Mouse (Mus musculus): Measurements from ENCODE around the gene Plac8. TPM values are rescaled to one million over a fixed set of nuclear protein-coding genes. Genes with fewer than 3 reads are reported as not detected.

Gene Plac8
- total RNA-seq, 2 experiments from 2014 or later: 231 to 590 TPM

DNA sequence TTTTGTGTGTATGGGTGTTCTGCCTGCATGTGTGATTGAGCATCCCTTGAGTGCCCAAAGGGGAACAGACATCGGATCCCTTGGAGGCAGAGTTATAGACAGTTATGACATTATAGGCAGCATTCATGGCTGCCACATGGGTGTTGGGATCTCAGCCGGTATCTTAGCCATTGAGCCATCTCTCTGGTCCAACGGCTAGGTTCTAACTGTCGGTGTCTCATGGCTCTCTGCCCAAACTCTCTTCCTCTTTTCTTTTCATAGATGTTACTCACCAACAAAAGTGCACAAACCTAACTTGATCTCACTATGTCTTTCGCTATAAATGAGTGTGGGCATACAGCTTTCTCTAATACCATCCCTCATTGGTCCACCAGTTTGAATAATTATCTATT is 10.4 kb upstream of the Plac8 start:
- no peak for ATAC-seq (replicated peaks; ENCODE audit: low FRiP score, poor library complexity, severe bottlenecking)

DNA sequence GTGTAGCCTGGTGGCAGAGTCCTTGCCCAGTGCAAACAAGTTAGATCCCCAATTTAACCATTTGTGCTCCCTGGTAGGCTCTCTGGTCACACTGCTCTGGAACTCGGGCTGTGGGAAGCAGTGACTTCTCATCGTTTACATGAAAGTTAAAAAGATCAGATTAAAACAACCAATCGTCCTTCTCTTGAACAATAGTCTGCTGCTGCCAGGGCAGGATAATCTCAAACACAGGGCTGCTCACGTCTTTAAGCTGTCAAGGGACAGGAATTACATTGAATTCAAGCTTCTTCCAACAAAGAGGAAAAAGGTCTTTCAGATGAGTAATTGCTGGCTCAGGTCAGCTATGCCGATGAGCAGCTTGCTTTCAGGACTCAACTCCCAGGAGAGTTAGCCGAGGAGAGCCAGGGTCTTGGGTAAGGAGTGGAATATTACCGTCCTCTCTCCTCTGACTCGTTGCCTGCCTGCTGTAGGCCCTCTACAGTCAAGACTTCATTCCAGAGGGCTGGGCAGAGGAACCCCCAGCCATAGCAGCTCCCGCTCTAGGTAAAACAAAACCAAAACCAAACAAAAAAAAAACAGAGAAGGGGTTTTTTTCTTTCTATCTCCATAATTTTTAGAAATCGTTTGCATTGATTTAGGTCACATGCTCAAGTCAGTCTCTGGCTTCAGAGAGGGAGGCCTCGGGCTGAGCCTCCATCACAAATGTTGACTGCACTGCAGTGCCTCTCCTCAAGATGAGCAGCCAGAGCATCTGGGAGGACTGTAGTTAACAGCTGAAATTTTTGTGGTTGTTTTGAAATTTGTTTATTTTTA is 9.8 kb upstream of the Plac8 start:
- no peak for ATAC-seq (replicated peaks; ENCODE audit: low FRiP score, poor library complexity, severe bottlenecking)

DNA sequence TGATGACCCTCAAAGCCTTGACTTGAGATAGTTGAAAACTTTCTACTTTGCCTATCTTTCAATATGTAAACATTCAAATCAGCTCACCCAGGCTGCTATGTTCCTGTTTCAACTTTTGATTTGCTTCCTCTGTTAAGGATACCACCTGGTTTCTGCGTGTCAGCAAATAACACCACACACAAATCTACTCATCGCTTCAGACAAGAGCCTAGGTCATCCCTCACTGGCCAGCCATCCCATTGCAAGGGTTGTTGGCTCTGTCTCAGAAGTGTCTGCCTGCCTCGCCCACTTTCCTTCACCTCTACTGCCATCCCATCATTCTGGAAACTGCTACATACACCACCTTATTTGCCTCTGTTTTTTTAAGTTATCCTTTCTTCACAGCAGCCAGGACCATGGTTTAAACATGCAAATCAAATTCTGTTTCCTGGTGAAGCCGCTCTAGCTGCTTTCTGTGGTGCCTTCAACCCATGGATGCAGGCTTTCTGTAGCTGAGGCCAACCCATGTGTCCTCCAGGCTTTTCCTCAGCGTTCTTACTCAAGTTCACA is 6.9 kb upstream of the Plac8 start:
- ATAC-seq (replicated peaks; ENCODE audit: low FRiP score, poor library complexity, severe bottlenecking): no peak

DNA sequence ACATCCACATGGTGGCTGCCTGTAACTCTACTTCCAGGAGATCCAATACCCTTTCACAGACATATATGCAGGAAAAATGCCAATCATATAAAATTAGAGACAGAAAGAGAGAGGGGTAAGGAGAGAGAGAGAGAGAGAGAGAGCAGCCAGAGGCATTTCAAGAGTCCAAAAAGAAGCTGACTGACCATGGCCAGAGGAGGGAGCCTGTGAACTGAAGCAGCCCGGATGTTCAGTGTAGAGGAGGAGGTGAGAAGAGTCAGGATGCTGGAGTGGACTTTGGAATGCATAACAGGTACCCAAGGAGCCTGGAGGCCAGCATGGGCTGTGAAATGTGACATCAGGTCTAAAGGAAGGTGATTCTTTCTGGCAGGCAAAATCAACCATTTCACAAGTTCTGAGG is 2.7 kb upstream of the Plac8 start:
- ATAC-seq (replicated peaks; ENCODE audit: low FRiP score, poor library complexity, severe bottlenecking): no peak

DNA sequence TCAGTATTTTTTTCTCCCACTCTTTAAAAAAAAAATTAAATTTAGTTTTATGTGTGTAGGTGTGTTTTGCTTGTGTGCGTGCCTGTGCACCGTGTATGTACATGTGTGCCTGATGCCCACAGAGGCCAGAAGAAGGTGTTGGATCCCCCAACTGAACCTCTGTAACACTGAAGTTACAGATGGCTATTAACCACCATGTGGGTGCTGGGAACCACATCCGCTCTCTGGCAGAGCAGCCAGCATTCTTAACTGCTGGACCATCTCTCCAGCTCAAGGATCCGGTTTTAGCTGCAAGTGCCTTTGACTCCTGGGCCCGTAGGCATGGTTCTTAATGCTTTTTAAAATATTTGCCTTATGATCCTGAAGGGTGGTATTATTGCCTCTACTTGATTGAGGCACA is 1.2 kb upstream of the Plac8 start:
- ATAC-seq (replicated peaks; ENCODE audit: low FRiP score, poor library complexity, severe bottlenecking): no peak

DNA sequence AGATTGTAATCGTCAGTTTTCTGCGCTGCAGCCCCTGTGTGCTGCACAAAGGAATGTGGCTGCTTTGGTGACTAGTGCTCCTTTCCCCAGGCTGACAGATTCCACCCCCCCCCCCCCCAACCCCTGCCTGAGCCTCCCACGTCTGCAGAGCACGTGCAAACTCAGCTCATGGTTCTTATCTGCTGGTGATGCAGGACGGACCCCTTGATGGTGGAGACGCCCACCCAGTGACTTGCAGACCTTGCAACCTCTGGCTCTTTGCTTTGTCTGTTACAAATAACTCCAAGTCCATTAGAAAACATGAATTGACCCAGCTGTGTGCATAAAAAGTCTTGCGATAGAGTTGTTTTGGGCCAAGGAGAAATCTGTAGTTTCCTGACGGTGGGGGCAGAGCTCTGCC is 1.3 kb downstream of the Plac8 start:
- ATAC-seq (replicated peaks; ENCODE audit: low FRiP score, poor library complexity, severe bottlenecking): no peak

DNA sequence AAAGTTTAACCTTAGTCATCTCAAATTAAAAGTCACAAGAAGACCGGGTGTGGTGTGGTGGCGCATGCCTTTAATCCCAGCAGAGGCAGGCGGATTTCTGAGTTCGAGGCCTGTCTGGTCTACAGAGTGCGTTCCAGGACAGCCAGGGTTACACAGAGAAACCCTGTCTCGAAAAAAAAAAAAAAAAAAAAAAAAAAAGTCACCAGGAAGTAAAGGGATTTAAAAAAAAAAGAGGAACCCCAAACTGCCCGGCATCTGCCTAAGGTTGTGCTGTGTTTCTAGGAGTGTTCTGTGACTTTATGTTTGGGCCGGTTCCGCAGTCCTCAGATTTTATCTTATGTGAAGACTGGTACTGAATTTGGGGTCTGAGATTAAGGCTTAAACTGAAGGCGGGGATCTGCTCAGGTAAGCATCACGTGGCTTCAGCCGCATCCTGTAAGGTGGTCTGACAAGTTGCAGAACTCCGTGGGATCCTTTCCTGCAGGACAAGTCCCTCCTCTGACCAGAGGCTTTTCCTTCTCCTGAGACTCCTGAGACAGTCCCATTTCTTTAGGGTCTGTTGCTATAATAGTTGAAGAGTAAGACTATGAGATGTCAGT is 1.9 kb downstream of the Plac8 start:
- ATAC-seq (replicated peaks; ENCODE audit: low FRiP score, poor library complexity, severe bottlenecking): no peak

DNA sequence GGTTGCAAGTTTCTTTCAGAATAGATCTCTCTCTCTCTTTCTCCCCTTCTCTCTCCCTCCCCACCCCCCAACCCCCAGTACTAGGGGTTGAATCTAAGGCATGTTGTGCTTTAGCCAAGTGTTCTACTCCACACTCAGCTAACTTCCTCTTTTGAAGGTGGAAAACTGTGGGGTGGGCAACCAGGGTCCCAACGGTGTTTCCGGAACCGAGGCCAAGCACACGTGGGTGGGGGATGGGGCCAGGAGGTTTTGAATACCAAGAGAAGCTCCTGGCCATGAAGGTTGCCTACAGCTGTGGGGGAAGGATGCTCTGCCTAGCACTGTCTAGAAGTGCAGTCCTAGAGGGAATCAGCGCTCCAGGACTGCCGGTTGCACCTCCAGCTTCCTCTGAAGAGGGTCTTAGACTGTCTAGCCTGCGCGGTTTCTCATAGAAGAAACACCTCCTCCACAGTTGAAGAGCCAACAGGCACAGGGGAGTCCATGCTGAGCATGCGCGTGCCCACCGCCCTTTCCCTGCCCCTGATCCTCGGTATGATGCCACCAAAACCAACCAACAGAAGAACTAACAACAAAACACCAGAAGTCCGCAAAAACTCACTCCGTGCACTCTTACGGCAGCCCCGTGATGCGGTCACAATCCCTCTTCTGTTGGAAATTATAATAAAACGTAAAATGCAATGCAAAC is 2.7 kb downstream of the Plac8 start:
- ATAC-seq (replicated peaks; ENCODE audit: low FRiP score, poor library complexity, severe bottlenecking): no peak

DNA sequence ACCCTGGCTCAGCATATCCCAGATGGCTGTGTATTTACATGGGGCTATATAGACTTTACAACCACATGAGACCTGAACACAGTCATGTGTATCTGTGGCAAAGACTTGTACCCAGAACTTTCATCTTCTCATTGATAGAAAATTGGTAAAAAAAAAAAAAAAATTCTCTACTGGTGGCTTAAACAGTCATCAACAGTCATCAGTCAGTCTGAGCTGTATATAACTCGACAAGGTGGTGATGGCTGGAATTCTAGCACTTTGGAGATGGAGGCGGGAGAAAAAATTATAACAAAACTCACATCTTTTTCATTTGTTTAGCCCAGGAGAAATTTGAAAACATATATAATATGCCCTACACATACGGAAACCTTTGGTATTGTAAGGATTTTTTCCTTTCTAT is 3.2 kb downstream of the Plac8 start:
- no peak for ATAC-seq (replicated peaks; ENCODE audit: low FRiP score, poor library complexity, severe bottlenecking)

DNA sequence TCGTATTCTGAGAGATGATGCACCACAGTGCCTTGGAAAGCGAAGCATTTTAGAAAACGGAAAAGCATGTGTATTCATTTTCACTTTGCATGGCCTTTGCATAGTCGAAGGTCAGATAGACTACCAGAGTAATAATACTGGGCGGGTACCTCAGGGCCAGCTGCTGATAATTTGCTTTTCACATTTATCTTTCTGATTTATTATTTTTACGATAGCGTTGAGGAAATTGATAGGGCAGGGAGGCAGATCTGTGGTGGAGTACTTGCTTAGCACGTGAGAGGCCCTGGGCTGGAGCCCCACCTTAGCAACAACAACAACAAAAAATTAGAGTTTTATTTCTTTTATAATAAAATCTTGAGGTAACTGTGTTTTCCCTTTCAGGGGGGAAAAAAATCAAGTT is 3.9 kb downstream of the Plac8 start:
- ATAC-seq (replicated peaks; ENCODE audit: low FRiP score, poor library complexity, severe bottlenecking): no peak

DNA sequence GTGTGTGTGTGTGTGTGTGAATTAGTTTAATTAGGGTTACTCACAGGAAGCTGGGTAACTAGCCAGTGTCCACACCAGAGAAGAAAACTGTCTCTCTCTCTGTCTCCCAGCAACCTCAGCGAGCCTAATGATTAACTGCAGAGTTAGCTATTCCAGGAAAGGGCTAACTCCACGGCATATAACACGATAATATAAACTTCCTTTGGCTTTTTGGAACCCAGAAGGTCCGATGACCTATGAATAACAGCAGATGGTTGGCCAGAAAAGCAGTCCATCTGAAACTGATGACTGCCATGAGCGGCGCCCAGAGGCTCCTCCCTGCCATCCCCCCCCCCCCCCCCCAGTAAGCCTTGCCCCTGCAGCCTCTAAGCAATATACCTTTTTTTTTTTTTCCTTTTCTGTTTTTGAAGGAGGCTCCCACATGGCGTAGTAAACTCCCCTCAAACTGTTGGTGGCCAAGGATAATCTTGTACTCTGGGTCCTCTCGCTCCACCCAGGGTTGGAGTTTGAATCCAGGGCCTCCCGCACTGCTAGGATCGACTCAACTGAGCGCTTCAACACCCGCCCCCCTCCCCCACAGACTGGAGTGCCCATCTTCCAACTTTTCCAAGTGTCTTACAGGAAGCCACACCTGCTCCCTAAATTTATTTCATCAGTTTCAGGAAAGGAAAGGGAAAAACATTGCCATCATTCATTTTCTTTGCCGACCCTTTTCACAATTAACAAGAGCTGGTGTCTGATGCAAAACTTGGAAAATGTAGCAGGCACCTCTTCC is 4.6 kb downstream of the Plac8 start:
- no peak for ATAC-seq (replicated peaks; ENCODE audit: low FRiP score, poor library complexity, severe bottlenecking)

DNA sequence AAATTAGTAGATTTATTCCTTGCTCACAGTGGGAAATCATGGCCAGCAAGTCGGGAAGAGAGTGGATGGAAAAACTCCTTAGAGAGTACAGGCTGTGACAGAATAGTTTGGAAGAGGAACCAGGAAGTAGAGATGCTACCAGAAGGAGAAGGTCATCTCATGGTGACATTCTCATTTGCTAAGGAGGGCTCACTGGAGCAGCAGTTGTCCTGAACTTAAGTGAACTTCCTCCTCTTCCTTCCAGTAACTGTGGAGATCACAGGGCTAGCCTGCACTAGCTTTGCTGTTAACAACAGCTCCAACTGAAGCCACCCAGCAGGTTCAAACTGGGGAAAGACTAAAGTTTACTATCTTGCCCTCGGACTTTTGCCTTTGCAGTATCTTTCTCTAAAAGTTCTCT is 5.2 kb downstream of the Plac8 start:
- ATAC-seq (replicated peaks; ENCODE audit: low FRiP score, poor library complexity, severe bottlenecking): no peak

DNA sequence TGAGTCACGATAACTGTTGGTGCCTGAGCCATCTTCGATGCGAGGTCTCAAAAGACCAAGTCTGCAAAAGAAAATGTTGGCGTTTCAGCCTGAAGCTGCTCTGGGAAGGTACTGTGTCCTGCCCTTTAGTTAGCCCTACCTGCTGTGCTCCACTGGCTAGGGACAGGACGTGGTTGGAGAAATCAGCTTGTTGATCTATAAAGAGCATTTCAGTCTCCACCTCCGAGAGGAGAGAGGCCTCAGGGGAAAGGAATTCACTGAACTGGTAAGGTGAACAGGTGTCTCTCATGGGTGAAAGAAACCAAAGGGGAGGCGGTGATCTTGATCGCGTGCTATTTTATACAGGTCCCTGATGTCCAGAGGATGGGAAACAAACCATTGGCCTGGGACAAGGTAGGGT is 9.3 kb downstream of the Plac8 start:
- no peak for ATAC-seq (replicated peaks; ENCODE audit: low FRiP score, poor library complexity, severe bottlenecking)

DNA sequence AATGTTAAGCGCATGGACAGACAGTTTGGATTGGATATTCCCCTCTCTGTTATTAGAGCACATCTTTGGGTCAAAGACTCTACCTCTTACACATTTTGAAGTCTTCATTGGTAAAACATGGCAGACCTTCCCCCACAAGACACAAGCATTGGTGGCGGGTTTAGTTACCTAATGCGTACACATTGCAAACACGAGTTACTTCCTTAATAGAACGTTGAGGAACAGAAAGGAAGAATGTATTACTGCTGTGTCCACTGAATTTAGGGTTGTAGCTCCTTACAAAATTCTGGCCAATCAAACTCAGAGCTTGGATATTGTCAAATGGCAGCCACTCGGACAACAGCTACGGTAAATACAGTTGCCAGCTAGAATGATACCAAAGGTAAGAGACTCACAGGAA is 12.7 kb downstream of the Plac8 start:
- no peak for ATAC-seq (replicated peaks; ENCODE audit: low FRiP score, poor library complexity, severe bottlenecking)

DNA sequence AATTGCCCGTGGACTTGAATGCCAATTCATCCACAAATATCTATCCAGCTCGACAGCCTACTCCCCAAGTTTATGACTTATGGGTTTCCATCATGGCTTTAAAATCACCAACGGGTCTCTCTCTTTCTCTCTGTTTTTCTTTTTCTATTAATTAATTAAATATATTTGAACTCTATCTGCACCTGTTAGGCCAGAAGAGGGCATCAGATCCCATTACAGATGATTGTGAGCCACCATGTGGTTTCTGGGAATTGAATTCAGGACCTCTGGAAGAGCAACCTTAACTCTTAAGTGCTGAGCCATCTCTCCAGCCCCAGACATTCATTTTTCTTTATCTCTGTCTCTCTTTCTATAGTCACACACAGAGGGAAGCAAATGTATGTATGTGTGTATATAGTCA is 13.3 kb downstream of the Plac8 start:
- no peak for ATAC-seq (replicated peaks; ENCODE audit: low FRiP score, poor library complexity, severe bottlenecking)

DNA sequence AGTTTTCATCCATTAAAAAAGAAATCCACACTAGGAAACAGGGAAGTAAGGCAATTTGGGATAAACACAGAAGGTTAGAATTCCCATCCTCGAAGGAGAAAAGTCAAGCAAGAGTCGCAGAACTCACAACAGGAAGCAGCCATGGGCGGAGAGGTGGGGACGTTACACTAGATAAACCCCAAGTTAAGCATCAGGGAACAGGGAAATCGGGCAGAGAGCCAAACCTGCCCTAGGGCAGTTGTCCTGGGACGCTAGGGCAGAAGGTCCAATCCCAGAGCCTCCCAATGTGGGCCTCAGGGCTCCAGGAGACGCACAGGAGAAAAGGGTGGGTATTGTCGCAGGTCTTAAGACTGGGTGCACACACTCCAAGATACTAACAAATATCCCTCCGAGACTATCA is 14.5 kb downstream of the Plac8 start:
- no peak for ATAC-seq (replicated peaks; ENCODE audit: low FRiP score, poor library complexity, severe bottlenecking)

DNA sequence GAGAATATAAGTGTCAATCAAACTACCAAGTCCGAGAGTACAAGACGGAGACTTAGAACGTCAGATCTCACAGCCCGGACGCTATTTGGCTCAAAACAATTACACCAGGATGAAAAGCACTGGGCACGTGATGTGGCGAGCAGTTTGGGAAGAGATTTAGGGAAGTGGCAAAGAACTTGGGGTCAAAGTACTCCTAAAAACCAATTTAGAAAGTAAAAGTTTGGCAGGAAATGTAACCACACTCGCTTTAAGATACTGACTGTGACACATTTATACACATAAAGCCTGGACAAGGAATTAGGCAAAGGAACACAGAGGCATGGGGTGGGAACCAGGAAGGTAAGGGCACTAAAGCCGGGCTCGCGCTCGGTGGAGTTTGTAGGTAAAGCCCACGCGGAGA is 15.0 kb downstream of the Plac8 start:
- ATAC-seq (replicated peaks; ENCODE audit: low FRiP score, poor library complexity, severe bottlenecking): no peak

DNA sequence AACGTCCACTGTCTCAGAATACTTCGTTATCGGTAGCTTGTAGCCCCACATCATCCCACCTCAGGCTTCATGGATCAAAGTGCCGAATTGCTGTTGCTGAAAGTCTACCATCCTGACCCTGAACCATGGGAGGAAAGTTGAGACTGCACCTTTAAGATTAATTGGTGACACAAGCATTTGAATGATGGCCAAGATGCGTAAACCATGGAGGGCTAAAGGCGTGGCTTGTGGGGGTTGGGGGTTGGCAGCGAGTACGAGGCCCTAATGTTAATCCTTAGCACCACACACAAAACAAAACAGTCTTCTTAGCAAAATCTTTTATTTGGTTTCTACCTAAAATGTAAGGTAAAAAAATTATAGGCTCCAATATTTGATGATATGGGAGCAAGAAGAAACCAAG is 18.6 kb downstream of the Plac8 start:
- ATAC-seq (replicated peaks; ENCODE audit: low FRiP score, poor library complexity, severe bottlenecking): no peak

DNA sequence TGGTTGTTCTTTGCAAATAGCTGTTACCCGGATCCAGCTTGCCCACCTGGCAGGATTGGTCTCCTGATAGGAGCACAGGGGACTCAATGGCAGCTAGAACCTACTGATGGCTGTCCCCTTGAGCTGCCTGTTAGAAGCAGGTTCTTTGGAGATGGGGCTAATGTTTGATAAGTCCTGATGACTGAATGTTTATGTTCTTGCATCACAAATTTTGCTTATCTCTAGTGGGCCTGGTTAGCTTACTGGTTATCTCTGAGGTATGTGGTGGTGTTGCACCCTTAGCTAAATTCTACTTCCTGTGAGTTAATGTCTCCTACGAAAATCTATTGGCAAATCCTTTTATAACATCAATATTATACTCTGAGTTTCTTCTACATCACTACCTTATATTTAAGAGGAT is 20.1 kb downstream of the Plac8 start:
- ATAC-seq (replicated peaks; ENCODE audit: low FRiP score, poor library complexity, severe bottlenecking): no peak

DNA sequence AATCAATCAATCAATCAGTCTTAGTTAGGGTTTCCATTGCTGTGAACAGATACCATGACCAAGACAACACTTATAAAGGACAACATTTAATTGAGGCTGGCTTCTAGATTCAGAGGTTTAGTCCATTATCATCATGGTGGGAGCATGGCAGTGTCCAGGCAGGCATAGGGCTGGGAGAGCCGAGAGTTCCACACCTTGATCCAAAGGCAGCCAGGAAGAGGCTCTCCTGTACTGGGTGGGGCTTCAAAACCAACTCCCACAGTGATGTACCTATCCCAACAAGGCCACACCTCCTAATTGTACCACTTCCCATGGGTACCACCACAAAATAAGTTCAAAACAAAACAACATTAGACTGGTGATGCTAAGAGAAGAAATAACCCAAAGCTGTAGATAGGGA is 21.9 kb downstream of the Plac8 start:
- ATAC-seq (replicated peaks; ENCODE audit: low FRiP score, poor library complexity, severe bottlenecking): no peak
